Mouse (Mus musculus): ENCODE measurements at regions not wholly inside any gene's neighbourhood (a gene's known extent, or its start where the extent isn't known, plus 50 kb on each side); places are given as distances from the start of the nearest gene placed in this dataset.

DNA sequence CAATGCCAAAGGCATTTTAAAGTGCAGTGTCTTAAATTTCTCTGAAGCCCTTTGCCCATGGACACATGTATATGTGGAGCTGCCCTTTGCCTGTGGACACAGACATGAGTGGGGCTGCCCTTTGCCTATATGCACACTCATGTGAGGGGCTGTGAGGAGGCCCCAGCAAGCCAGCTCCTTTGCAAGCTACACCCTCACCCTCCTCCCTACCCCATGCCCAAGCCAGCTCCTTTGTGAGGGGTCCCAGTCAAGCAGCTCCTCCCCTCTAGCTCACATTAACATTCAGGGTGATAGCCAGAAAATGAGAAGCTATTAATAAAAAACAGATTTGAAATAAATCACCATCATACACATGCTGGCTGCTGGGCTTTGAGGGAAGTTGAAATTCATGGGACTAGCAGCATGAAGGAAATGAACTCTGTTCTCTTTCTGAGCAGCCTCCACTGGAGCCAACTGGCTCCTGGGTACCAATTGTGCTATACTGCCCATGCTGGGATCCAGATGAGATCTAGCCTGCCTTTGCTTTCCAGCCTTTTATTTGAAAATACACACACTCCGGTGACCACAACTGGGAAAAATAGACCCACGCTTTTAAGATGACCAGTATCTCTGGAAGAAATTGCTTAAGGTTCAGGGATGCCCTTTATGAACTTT is 151.4 kb downstream of the Abcc12 start:
- CTCF ChIA-PET, result interaction anchor here in 3 of 4 experiments (0.8 to 3.3 kb wide), 3 partner anchors 156 to 157 kb away, joined by 3 to 8 read pairs (median 3); no protein-coding TSS in a partner anchor
- POLR2A ChIA-PET, result interaction anchor here in 1 of 4 experiments (1.7 kb wide), 1 partner anchor 36 kb away, joined by 4 read pairs; no protein-coding TSS in a partner anchor

DNA sequence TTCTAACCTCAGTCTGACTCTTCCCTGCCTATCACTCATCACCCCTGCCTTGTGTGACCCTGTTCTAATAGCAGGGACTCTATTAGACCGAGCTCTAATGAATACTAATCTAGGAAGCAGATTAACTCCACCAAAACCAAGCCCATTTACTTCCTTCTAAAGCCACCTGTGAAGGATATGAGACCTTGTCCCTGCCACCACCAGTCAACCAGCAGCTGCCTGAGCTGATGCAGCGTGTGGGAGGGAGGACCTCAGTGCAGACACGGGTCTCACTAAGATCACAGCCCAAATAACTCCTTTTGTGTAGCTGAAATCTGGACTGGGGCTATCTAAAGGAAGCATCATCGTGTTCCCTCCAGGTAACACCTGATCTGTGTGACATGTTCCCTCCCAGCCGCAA is 152.4 kb downstream of the Abcc12 start:
- ChIA-PET CTCF (interaction anchor here in 3 of 4 experiments (0.6 to 3.3 kb wide), 4 partner anchors 66 to 720 kb away, joined by 3 to 8 read pairs (median 4); no protein-coding TSS in a partner anchor), POLR2A (interaction anchor here in 1 of 4 experiments (1.7 kb wide), 1 partner anchor 35 kb away, joined by 4 read pairs; no protein-coding TSS in a partner anchor)

DNA sequence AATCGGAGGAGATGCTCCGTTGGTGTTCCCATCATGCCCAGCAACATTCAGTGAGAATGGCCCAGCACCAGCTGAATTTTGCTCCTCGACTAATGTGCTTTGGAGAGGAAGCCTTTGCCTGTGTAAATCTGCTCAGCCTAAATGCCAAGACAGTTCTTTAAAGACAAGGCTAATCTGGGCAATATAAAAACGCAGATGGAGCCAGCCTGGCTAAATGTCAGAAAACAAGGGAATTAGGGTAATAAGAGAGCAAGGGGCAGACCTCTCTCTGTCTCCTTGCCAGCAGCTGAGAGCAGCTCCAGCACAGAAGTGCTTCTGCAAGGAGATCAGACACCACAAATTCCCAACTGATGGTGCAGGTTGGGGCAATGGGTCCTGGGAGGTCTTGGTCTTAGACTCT is 154.4 kb downstream of the Abcc12 start:
- ChIA-PET CTCF (no interaction called here), POLR2A (no interaction called here)

DNA sequence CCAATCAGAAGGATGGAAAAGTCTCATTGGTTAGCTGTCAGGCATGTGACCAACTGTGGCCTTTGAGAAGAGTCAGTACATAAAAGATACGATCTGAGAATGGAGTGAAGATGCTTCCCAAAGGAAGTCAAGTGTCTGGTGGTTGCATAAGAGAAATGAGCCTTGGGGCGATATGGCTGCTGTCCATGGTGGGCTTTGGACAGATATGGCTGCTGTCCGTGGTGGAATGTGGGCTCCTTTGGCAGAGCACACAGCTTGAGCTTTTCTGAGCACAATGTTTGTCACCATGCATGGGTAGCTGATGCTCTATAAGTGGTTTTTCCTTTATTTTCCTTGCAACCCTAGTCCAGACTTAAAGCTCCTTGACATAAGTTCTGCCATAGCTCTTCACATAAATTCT is 155.1 kb downstream of the Abcc12 start:
- CTCF ChIA-PET, result no interaction called here
- POLR2A ChIA-PET, result no interaction called here

DNA sequence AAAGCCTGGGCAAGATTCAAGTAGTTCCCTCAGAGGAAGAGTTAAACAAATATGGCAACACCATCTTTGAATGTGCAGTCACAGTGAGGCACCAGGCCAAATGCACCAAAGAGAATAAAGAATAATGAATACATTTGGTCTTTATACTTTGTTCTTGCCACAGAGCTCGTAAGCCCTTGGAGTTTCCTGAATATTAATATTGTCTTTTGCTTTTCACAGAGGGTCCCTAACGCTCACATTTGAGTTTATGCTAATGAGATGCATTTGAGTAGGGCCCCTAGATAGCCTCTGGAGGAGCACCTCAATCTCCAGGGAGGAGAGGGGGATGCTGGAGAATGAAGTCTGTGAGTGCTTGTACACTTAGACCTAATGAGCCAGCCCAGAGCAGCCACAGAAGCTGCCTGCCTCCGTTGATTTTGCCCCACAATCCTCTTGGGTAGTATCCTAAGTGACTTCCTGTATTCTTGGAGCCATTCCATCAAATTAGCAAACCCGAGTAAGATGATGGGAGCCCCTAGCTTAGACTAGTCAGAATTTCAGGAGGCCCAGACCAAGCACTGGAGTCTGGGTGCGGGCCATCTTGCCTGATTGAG is 161.3 kb downstream of the Abcc12 start:
- CTCF ChIA-PET, result interaction anchor here in 2 of 4 experiments (0.5 to 0.6 kb wide), 2 partner anchors 483 to 833 kb away, joined by 3 to 4 read pairs; no protein-coding TSS in a partner anchor
- POLR2A ChIA-PET, result no interaction called here

DNA sequence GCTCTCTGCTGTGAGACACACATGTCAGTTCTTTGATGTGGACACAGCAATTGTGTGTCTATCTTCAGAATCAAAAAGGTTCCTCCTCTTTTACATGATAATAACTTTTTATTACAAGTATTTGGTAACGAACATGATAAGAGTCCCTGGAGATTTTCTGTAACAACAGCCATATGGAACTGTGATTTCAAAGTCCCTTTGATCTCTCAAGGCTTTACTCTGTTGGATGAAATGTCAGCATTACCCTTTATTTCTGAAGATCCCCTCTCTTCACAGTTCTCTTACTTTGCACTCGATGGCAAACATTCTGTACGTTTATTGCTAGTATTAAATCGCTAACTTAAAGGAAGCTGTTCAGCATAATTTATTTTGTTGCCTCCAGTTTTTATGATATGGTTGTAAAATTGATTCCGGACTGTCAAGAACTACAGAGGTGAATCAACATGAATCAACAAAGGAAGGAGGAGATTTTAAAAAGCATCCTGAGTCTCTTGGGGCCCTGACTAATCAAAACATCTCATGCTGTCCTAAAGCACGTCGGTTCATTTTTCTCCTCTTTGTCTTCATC is 162.0 kb downstream of the Abcc12 start:
- CTCF ChIA-PET, result no interaction called here
- POLR2A ChIA-PET, result no interaction called here

GRCm38 (mm10) chr8:86415208-86415607 is 165.3 kb downstream of the Abcc12 start:
- CTCF ChIA-PET, result no interaction called here
- POLR2A ChIA-PET, result interaction anchor here in 1 of 4 experiments (0.7 kb wide), 1 partner anchor 416 kb away, joined by 3 read pairs; no protein-coding TSS in a partner anchor

DNA sequence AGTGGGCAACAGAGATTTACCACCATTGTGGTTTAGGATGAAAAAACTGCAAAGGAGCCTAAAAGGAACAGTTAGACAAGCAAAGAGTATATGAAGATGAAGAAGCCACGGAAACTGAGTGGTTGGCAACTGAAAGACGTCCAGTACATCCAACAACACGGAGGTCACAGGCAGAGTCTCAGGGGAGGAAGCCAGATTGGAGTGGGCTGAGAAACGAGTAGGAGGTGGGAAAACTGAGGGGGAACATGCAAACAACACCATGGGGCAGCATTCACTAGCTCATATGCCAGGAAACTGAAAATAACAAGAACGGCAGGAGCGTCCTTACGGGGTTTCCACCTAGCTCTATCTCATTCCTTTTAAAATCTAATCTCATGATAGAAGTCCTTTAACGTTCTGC is 169.3 kb downstream of the Abcc12 start:
- ChIA-PET POLR2A (no interaction called here), CTCF (interaction anchor here in 1 of 4 experiments (0.6 kb wide), 1 partner anchor 464 kb away, joined by 3 read pairs; no protein-coding TSS in a partner anchor)

DNA sequence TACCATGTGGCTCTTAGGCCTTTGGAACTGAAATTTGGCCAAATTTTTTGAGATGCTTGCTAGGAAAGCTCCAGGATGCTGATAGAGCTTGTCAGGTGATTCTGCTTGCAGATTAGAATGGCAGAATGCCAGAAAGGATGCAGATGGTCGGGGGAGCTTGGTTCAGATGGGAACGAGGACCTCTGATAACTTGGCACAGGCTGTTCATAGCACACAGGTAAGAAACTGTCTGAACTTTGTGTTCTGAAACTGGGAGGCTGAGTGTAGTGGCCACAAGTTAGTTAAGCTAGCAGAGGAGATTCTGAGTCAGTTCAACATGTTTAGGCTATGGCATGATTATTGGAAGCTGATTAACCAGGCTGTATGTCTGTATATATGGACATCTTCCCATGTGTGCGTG is 174.3 kb downstream of the Abcc12 start:
- POLR2A ChIA-PET, result no interaction called here
- CTCF ChIA-PET, result no interaction called here

DNA sequence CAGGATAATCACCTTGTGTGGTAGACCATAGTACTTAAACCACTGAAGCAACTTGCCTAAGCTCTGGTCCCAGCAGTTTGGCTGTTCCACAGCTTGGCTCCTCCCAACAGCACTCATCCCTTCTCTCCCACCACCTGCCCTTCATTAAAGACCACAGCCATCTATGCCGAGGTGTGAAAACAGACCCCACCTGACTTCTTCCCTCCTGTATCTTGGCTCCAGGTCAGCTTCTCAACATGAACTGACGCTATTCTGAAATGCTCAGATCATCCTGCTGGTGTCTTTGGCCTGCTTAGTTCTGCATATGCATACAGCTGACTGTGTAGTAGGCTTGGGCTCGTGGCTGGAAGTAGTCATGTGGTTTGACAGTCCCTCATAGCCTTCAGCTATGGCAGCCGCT is 177.1 kb downstream of the Abcc12 start:
- ChIA-PET POLR2A (interaction anchor here in 1 of 4 experiments (0.9 kb wide), 1 partner anchor 10 kb away, joined by 4 read pairs; no protein-coding TSS in a partner anchor), CTCF (interaction anchor here in 1 of 4 experiments (0.6 to 0.7 kb wide), 2 partner anchors 705 to 1312 kb away, joined by 3 read pairs; no protein-coding TSS in a partner anchor)

- POLR2A ChIA-PET, result interaction anchor here in 1 of 4 experiments (0.9 kb wide), 1 partner anchor 9 kb away, joined by 3 read pairs; no protein-coding TSS in a partner anchor
- CTCF ChIA-PET, result no interaction called here
Observed at GRCm38 (mm10) chr8:86401946-86402345, 178.5 kb downstream of the Abcc12 start.

- CTCF ChIA-PET, result no interaction called here
- POLR2A ChIA-PET, result interaction anchor here in 1 of 4 experiments (0.6 to 1.3 kb wide), 3 partner anchors 9 to 482 kb away, joined by 3 read pairs; no protein-coding TSS in a partner anchor
Observed at GRCm38 (mm10) chr8:86395121-86395520, 185.4 kb downstream of the Abcc12 start.

- ChIA-PET POLR2A (interaction anchor here (0.6 to 1.8 kb wide), 26 partner anchors 8 to 1296 kb away, joined by 3 to 11 read pairs (median 3); partner anchors contain the start of genes Lonp2 (in 1 of the 4) and Neto2 (in 1 of the 4)), CTCF (interaction anchor here in 2 of 4 experiments (0.6 to 1.3 kb wide), 3 partner anchors 92 to 938 kb away, joined by 3 to 5 read pairs (median 3); no protein-coding TSS in a partner anchor)
Observed at GRCm38 (mm10) chr8:86393835-86394234, 186.7 kb downstream of the Abcc12 start.

- CTCF ChIA-PET, result interaction anchor here in 2 of 4 experiments (0.6 to 1.3 kb wide), 4 partner anchors 92 to 937 kb away, joined by 3 to 5 read pairs (median 3); no protein-coding TSS in a partner anchor
Observed at GRCm38 (mm10) chr8:86393374-86393773, 187.1 kb downstream of the Abcc12 start.

GRCm38 (mm10) chr8:86390715-86391114 is 189.8 kb downstream of the Abcc12 start:
- POLR2A ChIA-PET, result no interaction called here
- CTCF ChIA-PET, result interaction anchor here in 2 of 4 experiments (0.5 to 0.6 kb wide), 2 partner anchors 193 to 200 kb away, joined by 3 read pairs; no protein-coding TSS in a partner anchor

More at GRCm38 (mm10) chr8:86393374-86393773, 187.1 kb downstream of the Abcc12 start:
- POLR2A ChIA-PET, result interaction anchor here (0.6 to 1.8 kb wide), 27 partner anchors 8 to 1295 kb away, joined by 3 to 11 read pairs (median 3); partner anchors contain the start of genes Lonp2 (in 1 of the 4) and Neto2 (in 1 of the 4)

DNA sequence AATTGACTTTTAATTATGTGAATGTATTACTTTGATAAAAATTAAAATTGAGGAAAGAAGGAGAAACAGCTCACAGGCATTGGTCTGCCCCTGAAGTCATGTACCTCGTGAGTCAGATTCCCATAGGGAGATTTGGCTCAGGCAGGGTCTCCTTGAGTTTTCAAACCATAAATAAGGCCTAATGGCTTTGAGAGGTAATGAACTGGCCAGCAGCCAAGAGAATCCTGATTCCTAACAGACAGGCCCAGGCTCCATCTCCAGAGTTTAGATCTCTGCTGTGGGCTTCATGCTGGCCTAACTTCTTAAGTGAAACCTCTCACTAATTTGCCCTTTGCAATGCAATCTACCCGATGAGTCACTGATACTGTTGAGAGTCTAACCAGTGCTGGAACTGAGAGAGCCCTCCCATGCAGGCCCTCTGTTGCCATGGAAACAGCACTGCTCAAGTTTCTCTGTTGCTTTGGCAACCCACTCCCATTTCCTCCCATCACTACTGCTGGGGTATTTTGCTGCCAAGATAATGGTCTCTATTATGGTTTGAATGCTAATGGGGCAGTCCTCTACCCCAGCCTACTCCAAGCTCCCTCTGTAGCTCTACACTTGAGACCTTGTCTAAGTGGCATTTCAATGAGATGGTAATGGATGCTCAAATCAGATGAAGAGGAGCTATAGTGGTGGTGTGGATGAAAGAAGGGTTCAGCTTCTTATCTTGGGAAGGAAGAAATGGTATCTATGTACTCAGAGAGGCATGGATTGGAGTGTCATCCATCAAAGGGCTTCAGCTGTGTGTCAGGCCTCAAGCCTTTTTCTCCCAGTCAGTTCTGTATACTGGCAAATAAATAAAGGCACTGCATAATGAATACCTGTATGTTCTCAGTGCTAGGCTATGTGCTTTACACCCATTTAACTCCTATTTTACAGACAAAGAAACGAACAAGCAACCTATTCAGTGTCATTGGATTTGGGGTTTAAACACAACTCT is 190.5 kb downstream of the Abcc12 start:
- CTCF ChIA-PET, result interaction anchor here in 1 of 4 experiments (0.5 kb wide), 1 partner anchor 201 kb away, joined by 3 read pairs; no protein-coding TSS in a partner anchor
- POLR2A ChIA-PET, result no interaction called here

GRCm38 (mm10) chr8:86385236-86385635 is 195.2 kb downstream of the Abcc12 start:
- CTCF ChIA-PET, result no interaction called here
- POLR2A ChIA-PET, result no interaction called here

DNA sequence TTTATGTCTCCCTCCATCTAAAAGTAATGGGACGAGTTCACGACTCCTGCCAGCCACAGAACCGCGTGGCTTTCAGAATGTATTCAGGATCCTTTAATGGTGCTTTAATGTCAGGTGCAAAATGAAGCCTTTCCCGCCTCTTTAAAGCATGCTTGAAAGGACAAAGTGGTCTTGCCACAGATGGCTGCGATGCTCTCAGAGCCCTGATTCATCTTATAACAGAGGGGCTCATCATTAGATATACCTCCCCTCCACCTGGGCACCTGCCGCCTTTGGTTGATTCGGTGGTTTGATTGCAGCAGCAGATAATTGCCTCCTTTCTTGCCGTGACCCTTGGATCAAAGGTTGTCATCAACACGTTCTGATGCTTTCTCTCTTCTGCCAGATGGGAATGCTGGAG is 198.5 kb downstream of the Abcc12 start:
- ChIA-PET POLR2A (no interaction called here), CTCF (no interaction called here)
